Mouse (Mus musculus) ES-CJ7 (cell line): Measurements from ENCODE around the gene Mrps34.
"Not testable (repeated sequence)": the region's sequence is repeated elsewhere in the genome, so short reads cannot be mapped to it uniquely, and the experiment has no call there.

ENCODE experiments used
- DNase-seq: peaks from one replicate; pipeline ENCODE4 v3.0.0; 2011; ENCODE audit warnings: low read depth, low spot score

Mrps34 gene

DNA sequence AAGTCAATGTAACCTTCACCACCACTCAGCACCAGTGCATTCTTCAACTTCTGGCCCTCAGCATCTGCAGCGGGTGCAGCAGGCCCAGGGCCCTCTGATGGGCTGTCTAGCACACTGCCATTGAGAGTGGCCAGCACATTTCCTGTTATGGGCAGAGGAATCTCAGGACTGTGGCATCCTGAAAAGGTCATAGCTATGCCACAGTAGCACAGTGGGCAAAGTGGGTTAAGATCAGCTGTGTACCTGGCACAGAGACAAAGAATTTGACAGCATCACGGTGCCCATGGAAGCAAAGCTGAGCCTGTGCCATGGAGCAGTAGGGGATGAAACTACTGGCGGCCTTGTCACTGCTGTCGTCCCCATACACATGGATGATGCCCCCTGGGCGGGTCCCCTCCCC, 4.2 kb downstream of the Mrps34 start:
- no peak for DNase-seq

DNA sequence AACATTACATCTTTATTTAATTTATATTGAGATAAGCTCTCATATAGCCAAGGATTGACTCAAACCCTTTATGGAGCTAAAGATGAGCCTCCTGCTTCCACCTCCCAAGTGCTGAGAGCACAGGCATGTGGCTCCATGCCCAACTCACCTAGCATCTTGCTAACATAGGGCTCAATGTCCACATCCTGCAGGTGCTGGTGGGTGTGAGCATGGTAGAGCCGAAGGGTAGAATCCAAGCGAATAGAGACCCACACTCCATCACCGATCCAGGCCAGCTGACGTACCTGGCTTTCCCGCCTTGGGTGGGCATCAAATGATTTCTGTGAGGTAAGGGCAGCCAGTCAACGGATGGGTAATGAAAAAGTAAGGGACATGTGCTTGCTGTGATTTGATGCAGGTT, 5.1 kb downstream of the Mrps34 start:
- no peak for DNase-seq

DNA sequence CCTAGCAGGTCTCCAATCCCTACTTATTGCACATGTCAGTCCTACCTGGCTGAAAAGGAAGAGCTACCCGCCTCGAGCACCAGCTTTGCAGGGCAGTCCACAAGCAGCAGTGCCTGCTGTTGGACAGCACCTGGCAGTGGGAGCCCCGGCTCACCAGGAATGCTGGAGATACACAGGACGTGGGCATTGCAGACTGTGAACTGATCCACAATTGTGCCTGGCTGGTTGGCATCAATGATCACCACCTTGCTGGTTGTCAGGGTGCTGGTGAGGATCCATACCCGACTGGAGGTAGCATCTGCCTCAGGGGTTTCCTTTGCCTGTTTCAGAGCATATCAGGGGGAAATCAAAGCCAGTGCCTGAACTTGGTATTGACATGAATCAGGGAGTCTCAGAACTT, 7.2 kb downstream of the Mrps34 start:
- no peak for DNase-seq

DNA sequence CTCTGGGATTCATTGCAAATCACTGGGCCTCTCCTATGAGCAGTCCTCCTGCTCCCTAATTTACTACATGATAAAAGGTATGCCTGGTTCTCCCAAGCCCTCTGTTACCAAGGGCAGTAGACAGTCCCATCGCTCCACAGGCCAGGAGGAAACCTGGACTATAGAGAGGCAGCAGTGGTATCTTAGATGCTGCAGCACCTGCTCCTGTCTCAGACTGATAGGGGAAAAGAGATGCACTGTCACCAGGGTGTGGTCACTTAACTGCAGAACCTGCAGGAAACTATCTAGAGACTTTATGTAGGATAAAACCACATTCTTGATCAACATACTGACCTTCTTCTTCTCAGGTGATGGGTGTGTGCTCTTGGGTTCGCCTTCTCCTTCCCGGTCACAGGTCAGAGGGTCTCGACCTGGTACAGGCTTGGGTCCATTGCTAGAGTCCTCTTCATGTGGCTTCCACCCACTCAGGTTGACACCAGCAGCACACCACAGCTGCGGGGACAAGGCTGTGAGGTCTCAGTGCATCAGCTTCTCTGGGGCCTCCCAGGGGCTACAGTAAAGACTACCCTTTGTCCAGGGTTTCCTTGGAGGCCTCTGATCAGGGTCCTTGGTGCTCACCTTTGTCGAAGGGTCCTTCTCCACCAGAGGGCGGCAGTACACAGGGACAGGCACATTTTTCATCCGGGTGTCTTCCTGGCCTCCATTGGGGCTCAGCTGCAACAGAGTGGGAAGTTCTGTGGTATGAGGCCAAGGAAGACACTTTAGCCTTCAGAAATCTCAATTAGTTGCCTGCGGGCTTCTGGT, 8.0 kb downstream of the Mrps34 start:
- peak; percentile 64 for DNase-seq

DNA sequence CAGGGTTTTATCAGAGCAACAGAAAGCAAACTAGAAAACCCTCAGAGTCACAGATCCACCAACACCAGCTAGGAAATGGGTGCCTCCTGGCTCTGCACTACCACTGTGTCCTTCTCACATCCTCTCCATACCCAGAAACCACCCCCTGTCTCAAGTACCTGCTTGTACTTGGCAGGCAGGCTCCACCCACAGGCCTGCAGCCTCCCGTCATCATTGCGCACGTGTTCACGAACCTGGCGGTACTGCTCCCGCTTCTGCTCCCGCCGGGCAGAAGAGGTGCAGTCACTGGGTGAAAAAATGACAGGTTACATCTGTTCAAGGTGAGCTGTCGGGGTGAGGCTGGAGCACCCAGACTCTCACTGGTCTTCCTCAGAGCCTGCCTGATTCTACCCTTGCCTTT, 8.9 kb downstream of the Mrps34 start:
- peak; percentile 49 for DNase-seq

DNA sequence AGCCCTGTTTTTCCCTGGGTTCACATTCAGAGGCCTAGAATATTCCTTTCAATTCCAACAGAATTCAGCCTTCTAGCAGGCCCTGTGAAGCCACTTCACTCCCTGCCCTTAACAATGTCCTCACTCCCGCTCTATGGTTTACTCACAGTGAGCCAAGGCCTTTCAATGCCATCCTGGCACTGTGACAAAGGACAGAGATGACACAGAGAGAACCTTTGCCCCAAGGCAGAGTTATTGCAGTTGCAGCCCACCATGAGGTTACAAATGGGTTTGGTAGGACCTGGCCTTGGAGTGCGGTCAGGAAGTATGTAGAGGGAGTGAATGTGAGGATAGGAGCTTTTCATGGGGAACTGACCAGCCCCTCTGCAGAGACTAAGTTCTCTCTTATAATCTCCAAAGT, 12.7 kb downstream of the Mrps34 start:
- DNase-seq = no peak

DNA sequence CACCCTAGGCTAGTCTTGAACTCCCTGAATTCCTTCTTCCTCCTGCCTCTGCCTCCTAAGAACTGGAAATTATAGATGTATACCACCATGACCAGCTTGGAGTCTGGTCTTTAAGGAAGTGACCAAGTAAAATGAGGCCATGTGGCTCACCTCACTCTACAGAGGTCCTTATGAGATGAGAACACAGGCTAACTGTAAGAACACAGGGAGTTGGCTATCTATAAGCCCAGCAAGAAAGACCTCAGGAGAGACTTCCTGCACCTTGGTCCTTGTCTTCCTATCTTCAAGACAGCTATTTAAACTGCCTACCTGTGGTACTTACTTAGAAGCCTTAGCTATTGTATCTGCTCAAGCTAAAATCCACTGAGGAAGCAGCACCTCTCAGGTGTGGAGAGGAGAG, 19.1 kb downstream of the Mrps34 start:
- no peak for DNase-seq

DNA sequence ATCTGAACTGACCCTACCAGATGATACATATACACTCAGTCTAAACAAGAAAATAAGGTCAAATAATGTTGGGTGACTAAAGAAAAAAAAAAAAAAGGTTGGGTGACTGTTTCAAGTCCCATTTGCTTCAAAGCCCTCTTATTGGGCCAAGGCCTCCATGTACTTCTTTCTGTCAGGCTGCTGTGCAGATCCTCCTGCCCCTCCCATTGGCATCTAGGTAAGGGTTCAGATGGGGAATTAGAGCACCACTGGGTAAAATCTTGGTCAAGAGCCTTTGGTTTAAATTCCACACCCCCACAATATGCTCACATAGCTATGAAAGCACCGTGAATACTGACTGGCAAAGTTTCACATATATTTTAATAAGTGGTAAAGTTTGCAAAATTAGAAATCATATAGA, 28.3 kb downstream of the Mrps34 start:
- no peak for DNase-seq

DNA sequence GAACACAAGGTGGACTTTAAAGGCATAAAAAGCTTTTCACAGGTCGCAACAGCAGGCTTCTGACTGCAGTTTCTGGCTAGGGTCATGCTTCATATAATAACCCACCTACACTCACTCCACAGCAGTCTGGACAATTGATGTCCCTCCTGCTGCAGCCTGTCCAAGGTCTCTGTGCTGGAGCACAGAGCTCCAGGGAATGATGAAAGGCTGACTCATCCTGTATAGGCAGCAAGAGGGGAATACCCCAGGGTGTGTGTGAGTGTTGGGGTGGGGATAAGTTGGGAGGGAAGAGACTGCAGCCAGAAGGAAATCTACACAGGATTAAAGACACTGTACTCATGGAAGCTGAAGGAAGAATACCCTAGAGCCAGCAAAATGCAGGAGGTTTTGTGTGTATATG, 34.6 kb downstream of the Mrps34 start:
- no peak for DNase-seq

DNA sequence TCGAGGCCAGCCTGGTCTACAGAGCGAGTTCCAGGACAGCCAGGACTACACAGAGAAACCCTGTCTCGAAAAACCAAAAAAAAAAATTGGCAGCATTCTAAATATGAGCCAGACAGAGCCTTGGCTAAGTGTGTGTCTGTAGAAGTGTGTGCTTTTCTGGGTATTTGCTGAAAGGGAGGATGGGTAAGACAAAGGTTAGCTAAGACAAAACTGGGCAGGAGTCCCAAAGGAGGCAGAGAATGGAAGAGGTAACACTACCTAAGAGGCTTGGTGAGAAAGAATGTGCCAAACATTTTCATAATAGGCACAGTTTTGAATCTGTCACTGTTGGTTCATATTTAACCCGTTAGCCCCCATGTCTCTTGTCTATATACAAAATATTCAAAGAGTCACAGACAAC, 37.5 kb downstream of the Mrps34 start:
- no peak for DNase-seq

DNA sequence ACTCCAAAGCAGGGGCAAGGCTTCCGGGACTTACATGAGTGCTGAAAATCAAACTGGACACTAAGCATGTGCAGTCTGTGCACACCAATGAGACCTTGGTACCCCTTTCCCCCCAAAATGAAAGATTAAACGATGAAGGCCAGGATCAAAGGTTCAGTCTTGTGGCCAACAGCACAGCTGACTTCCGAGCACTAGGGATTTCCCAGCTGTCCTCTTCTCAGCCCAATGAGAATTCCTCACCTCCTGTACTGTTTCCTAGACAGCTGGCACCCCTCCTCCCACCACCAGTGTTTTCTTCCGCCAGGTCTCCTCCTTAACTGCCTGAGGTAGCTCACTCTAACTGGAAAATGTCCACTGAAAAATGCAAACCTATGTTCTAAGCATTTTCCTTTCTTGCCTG, 38.2 kb downstream of the Mrps34 start:
- no peak for DNase-seq

DNA sequence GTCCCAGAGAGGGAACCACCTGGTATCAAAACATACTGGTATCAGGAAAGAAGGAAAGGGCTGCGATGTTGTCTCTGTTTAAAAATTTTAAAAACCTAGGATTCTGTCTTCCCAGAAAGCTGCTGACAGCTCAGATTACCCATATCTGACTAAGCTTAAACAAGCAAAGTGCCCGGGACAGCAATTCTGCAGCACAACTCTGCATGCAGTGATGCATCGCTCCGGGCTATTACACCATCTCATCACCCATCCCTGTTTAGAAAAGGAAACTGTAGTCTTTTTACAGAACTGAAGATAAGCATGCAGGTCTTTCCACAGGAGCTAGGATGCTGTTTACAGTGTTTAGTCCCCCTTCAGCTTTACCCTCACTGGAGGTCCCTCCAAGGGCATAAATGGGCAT, 40.0 kb downstream of the Mrps34 start:
- no peak for DNase-seq

DNA sequence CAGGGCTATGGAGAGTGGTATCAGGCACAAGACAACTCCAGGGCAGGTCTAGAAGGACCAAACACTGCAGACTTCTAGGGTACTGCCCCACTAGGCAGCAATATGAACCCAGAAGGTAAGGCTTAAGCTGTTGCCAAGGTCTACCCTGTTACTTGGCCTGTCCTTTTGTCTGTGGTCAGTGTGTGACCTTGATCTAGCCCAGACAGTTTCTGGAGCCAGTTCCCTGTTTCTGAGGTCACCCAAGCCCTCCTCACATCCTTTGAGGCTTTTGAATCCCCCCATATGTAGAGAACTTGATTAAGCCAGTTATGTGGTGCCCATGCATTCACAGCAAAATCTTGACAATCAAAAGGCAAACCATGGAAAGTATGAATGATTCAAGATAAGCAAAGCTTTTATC, 40.8 kb downstream of the Mrps34 start:
- no peak for DNase-seq

DNA sequence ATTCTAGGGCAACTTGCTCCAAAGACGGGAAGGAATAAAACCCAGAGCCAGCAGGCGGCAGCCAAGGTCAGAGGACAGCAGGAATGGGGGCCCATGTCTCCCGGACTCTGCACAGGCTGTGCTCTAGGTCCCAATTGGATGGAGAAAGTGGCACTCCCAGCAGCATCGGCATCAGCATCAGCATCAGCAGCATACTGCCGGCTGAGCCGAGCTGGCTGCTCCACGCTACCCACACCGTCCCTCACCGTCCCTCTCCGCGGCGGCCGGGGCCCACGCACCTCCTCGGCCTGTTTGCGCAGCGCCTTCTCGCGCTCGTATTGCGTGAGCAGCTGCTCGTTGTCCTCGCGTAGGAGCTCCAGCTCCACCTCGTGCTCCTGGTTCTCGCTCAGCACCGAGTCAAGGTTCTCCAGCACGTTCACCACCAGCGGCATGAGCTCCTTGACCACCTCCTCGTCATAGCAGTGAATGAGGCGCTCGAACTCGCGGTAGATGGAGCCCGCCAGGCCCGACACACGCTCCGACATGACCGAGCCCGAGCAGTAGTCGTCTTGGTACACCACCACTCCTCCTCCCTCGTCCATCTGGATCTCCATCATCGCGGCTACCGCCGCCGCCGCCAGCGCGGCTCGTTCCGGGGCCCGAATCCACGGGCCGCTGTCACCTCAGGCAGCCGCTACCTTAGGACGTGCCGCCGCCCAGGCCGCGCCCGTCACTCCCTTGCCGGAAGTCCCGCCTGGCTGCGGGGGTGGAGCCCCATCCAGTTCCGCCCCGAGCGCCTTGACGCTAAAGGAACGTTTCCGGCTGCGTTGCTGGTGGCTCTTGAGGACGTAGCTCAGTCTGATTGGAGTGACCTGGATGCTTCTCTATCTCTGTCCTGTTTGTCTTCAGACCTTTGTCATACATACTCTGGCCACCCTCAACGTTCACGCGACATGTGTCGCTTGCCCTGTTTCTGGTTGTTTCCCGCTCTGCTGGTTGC, 41.6 kb downstream of the Mrps34 start, which contains the start of gene Mapk8ip3:
Mapk8ip3 (minus strand) TSS at position 719 of the 979 bp plus-strand sequence.
- DNase-seq = peak; percentile 87

DNA sequence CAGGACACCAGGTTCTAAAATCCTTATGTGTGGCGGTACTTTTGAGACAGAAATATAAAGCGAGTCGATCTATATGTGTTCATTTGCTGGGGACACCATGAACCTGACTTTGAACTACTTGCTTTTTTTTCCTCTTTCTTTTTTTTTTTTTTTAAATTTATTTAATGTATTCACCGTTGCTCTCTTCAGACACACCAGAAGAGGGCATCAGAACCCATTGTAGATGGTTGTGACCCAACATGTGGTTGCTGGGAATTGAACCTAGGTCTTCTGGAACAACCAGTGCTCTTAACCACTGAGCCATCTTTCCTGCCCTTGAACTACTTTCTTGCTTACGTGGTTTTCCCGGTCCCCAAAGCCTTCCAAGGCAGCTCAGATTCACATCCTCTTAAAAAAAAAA, 42.4 kb downstream of the Mrps34 start:
- no peak for DNase-seq

DNA sequence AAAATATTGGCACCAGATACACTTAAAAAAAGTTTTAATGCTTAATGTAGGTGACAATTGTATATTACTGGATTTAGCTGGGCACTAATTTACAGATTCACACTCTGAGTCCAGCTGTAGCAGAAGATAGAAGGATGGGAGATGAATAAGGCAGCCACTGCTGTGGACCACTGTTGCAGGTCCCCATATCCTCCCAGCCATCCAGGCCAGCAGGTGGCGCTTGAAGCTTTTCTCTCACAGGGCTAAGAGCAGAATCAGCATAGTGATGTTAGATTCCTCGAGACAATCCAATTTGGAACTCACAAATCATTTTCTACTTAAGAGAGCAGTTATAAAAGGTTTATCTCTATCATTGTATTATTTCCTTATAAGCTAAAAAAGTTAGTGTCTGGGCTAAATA, 47.5 kb downstream of the Mrps34 start:
- peak; percentile 20 for DNase-seq

DNA sequence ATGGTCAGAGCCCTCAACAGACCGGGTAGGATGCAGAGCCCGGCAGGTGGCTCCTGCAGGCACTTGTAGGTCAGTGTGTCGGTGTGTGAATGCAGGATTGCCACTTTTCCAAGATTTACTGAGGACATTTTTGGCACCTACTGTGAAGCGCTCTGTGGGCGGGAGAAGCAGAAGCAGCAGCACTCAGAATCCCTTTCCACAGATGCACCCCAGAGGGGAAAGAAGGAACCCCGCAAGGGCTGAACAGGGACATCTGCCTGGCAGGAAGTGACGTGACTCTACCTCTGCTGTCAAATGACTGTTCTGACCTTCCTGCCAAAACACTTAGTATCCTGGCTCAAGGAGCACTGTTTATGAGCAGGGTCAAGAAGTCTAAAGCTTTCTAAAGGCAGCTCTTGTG, 48.1 kb downstream of the Mrps34 start:
- DNase-seq = no peak

DNA sequence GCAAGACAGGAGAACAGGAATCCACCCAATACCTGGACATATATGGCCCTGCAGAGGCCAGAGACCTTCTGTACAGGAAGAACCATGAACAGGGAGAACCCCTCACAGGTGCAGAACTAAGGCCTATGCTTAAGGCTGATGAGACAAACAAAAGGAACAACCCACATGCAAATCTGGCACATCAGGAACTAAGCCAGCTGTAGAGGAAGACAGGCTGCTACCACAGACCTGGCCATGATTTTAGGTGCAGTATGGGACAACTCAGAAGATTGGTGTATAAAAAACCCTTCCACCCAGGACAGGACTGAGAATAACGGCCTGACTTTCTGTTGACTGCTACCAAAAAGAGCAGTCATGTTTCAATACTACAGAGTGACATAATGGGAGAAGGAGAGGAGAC, 48.7 kb downstream of the Mrps34 start:
- not testable (repeated sequence) for DNase-seq
